Mouse (Mus musculus) Muller cell, postnatal 12 days (primary cell): ENCODE data around the gene Kcnk4.

Experiments
- DNase-seq: peaks from one replicate; pipeline ENCODE4 v3.0.0-alpha.2; 2015; ENCODE audit errors: inconsistent ontology term

Kcnk4 gene

DNA sequence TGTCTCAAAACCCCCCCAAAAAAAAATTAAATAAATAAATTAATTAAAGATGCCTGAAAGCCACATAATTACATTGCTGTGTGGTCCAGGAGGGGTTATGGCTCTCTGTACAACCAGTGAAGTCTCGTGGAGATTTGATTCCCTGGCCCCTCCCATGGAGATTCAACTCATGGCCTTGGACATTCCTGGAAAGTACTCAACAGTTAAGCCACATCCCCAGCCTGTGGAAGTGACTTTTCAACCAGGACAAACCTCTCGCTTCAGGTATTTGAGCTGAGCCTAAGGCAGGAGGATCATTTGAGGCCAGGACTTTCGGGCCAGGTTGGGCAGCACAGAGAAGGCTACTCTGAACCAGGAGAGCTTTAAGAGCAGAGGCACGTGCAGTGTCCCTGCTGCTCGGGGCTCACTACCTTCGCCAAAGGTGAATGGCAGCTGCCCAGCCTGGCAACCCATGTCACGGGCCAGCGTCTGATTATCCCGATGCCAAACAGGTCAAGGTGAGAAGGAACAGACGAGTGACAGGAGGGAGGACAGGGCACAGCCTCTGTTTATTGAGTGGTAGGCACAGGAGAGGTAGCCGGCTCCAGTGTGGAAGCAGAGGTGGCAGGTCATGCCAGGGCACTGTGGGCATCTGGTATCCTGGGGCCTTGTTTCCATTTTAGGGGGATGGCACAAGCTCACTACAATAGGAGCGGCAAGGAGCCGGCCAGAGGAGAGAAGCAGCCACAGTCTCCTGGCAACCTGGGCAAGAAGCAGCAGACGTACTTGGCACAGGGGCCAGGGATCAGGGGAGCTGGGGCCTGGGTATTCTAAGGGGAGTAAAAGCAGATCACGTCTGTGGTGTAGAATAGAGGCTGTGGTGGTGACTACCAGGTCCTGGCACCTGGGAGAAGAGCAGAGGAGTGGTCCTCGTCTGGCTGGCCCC lies 3.5 kb upstream of the Kcnk4 start:
- DNase-seq = no peak

GRCm38 (mm10) chr19:6936299-6936698 lies 2.0 kb upstream of the Kcnk4 start:
- DNase-seq = no peak

- DNase-seq = no peak
Measured at GRCm38 (mm10) chr19:6933436-6934194, 700 bp downstream of the Kcnk4 start.

GRCm38 (mm10) chr19:6933102-6933435 lies 1.2 kb downstream of the Kcnk4 start:
- DNase-seq = no peak

DNA sequence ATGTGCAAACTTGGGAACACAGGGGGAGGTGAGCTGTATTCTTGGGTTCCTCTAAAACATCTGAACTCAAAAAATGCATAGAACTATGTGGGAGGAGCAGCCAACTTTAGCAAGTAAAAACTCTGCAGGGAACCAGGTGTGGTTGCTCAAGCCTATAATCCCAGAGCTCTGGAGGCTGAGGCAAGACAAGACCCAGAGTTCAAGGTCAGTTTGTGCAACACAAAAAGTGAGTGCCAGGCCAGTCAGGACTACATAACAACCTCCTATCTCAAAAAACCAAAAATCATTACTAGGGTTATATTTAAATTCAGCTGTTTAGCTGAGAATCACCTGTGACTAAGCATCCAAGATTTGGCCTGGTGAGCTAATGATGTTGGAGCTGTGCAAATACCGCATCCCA lies 2.3 kb downstream of the Kcnk4 start:
- DNase-seq = no peak

DNA sequence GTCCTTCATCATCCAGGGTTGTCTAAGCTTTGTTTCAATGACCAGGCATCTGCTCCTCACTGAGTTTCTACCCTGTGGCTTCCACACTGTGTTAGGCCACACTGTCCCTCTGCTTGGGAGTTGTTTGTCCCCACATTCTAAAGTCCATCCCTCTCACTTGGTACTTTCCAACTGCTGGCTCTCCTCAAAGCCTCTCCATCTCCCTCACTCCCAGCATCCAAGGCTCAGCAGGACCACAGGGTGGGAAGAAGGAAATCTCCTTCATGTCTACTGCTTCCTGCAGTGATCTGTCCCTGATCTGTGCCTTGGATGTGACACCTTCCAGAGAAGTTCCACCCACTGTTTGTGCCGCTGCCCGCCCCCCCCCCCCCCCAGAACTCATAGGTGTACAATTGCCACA lies 3.3 kb downstream of the Kcnk4 start:
- DNase-seq = no peak

GRCm38 (mm10) chr19:6928080-6928479 lies 6.2 kb downstream of the Kcnk4 start:
- no peak for DNase-seq

GRCm38 (mm10) chr19:6926559-6927255 lies 7.6 kb downstream of the Kcnk4 start:
- DNase-seq = no peak

DNA sequence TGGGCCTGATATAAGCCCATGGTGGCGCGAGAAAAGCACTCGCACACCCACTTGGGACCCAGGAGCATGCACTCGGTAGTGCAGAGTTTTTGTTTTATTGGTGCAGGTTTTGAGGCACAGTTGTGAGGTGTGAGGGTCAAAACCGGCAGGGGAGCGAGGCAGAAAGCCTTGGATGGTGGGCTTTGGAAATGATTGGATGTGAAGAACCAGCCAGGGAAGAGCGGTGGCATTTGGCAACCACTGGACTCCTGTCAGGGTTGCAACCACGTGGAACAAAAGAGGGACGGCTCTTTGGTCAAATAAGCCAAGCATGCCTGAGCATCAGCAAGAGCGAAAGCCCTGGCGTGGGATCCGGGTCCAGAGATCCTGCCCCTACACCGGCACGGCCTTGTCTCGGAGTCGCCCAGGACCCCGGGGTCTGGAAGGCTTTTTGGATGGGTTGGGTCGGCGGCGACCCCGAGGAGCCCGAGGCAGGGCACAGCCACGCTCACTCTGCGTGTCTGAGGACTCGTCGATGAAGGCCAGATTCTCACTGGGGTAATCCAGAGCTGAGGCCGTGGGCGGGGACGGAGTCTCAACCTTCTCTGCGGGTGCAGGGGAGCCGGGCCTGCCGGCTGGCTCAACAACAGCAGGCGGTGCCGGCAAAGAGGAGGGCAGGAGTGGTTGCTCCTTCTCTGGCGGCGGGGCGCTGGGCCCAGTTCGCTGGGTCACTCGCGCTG lies 8.5 kb downstream of the Kcnk4 start:
- DNase-seq = no peak

- no peak for DNase-seq
Measured at GRCm38 (mm10) chr19:6925307-6925573, 9.1 kb downstream of the Kcnk4 start, which contains the start of gene Catsperz. Gene Catsperz (minus strand): TSS chr19:6925380.

DNA sequence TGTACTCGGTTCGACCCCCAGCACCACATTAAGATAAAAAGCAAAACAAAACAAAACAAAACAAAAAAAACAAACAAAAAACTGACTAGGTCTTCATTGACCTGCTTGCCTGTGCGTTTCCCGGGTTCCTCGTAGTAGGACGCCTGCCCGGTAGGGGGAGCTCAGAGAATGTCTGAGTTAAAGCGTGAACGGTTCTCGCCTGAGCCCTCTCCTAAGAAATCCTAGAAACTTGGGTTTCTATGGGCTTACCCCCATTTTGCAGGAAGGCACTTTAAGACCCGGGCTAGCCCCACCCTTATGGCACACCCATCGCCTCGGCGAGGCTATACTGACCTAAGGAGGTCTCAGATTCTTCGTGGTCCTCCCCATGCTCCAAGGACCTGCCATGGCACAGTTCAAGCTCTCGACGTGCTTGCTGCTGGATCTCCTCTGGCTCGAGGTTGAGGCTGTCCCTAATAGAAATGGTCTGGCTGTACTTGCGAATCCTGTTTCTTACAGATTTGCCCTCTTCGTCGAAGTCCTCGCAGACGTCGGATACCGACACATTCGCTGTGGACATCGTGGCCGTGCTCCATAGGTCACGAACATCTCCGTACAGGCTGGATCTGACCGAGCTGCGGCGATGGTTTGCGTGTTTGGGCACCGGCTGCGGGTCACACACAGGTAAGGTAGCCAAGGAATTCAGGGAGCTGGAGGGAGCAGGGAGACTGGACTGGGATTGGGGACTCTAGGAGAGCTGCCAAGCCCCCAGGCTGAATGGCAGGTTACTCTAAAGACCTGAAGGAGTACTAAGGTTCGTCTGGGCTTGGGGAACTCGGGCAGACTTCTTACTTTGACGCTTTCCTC lies 9.6 kb downstream of the Kcnk4 start:
- DNase-seq = peak; percentile 66

DNA sequence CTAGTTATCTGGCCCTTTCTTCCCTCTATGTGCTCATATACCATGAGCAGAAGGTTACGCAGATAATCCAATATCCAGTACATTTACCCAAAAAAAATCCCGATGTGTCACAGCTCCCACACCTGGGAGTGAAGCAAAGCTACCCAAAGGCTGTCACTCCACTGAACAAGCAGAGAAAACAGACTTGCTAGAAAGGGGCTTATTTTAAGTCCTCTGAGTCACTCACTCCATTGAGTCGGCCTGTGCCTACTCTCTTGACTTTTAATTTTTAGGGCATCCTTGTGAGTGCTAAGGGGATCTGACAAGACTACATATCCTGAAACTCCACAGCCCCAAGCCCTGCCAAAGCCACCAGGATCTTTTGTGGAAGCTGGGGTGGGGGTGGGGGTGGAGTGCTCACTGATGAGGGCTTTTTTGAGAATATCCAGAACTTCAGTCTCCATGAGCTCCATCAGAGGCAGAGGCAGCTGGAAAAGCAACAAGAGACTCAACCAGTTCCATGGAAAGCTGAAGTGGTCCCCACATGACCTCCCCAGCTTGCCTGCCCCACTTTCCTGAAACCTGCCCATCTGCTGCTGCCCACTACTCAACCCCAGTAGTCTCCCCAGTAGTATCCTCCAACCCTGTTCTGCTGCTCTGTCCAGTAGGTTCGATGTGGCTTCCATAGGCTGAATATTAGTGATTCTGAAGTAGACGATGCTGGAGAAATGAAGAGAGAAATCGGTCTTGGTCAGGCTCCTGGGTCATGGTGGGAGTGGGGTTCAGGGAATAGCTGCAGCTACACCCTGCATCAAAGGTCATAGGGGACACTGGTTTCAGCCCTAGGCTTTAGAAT lies 11.2 kb downstream of the Kcnk4 start:
- no peak for DNase-seq

DNA sequence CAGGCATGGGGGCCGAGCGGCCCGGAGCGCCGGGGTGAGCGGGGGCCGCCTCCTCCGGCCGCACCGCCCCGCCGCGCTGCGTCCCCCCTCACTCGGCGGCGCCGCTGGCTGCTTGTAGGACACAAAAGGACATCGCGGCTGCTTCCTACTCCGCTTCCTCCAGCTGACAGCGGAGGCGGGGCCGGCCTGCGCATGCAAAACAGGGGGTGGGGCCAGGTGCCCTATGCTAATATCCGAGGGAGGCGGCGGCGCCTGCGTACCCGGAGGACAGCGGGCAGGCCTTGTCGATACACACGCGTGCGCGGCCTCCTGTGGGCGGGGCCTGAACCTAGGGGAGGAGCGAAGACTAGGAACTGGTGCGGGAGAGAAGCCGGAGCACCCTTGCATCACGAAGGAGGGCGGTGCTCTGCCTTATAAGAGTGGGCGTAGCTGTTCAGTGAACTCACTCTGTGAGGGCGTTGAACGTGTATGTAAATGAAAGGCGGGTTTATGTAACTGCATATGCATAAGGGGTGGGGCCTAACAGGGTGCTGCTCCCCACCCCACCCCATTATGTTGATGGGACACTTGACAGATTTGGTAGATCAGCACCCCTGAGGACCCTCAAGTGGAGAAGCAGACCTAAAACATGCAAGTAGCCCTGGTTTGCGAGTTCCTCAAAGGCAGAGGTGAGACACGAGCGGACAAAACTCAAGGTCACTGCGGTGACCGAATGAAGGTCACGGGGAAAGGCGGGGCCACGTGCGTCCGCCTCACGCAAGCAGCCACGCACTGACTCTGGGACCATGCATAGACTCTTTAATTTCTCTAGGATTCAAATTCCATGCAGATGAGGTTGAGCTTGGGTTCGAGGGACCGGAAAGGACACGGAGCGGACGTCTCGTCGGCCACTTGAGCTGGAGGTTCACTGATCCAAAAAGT lies 12.4 kb downstream of the Kcnk4 start, which contains the start of gene Esrra:
Gene Esrra (minus strand): TSS at position 167 of the 921 bp plus-strand sequence.
- DNase-seq = peak; percentile 100

DNA sequence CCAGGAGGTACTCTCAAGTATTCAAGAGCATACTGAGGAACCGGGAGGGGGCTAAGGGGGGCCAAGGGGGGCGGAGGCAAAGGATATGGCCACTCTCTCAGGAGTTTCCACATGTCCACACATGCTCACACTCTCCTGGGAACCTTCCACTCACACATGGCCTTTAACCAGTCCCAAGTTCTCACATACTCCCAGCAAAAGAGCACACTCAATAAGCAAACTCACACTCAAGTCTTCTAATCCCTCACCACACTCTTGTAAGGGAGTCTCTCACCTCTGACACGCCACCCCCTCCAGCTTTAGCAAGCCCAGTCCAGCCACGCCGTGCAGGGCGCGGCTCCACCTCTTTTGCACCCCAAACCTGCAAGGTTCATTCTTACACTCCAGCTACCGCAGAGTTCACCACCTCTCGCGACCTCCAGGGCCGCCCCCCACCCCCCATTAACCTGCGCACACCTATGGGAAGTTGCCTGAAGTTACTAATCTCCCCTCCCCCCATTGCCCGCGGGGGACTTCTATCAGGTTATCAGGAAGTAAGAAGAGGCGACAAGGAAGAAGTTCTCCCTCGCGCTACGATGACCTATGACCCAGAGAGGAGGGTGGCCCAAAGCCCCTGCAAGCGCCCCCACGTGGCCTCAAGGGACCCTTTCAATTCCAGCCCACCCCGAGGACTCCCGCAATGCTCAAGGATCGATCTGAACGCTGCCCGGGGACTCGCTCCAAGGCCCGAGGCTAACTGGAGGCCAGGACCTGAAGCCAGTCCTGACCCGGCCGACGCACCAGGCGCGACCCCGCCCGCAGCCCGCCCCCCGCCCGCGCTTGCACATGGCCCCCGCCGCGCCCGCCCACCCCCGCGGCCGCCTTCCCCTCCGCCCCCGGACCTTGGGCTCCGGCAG lies 13.3 kb downstream of the Kcnk4 start:
- DNase-seq = no peak

- no peak for DNase-seq
Measured at GRCm38 (mm10) chr19:6919876-6920740, 14.2 kb downstream of the Kcnk4 start.

DNA sequence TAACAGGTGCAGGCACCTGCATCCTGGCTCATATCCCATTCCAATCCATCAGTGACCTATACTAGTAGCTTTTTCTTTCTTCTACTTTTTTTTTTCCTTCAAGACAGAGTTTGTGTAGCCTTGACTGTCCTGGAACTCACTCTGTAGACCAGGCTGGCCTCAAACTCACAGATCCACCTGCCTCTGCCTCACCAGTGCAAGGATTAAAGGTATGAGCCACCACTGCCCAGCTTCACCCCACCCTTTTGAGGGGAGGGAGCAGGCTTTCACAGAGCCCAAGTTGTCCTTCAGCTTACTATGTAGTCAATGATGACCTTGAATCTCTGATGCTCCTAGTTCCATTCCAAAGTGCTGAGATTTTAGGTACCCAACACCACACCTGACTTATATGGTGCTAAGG lies 14.9 kb downstream of the Kcnk4 start:
- no peak for DNase-seq

DNA sequence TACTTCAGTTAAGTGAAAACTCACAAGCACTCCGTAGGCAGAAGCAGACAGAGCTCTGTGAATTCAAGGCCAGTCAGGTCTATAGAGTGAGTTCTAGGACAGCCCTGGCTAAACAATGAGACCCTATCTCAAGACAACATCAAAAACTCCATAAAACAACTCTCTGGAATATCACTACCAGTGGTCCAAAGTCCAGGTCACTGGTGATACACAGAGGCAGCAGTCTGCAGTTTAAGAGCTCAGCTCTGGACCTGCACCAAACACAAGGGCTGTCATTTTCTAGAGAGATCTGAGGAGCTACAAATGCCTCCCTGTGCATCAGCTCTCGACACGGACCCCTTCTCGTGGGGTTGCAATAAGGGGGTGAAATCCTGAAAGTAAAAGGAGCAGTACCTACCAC lies 16.0 kb downstream of the Kcnk4 start:
- no peak for DNase-seq
